Mouse (Mus musculus) stomach, postnatal 0 days (tissue): ENCODE measurements at regions not wholly inside any gene's neighbourhood (a gene's known extent, or its start where the extent isn't known, plus 50 kb on each side); places are given as distances from the start of the nearest gene placed in this dataset.

Experiments used
- ATAC-seq: fragments of 200-750 bp; cut with Nextera tagmentation; 2 replicates; pipeline ENCODE4 v1.8.0; 2017; ENCODE audit not compliant: low FRiP score, low TSS enrichment
- DNase-seq: peaks from one replicate; pipeline ENCODE4 v3.0.0-alpha.2; 2016; ENCODE audit warnings: low spot score
- H3K27ac ChIP-seq: fragments of 300-500 bp; sonication (generic); replicated peaks from 2 replicates; pipeline ENCODE4 v1.5.1; 2014; ENCODE audit warnings: mild to moderate bottlenecking, control low read depth
- H3K27me3 ChIP-seq: fragments of 300-500 bp; sonication (generic); 2 replicates; pipeline ENCODE4 v1.6.1; 2014; ENCODE audit warnings: low read length; ENCODE audit not compliant: control insufficient read depth, insufficient read depth
- H3K36me3 ChIP-seq: fragments of 300-500 bp; sonication (generic); 2 replicates; pipeline ENCODE4 v1.6.1; 2014; ENCODE audit warnings: low read length, mixed read lengths; ENCODE audit not compliant: control insufficient read depth, insufficient read depth
- H3K4me1 ChIP-seq: fragments of 300-500 bp; sonication (generic); replicated peaks from 2 replicates; pipeline ENCODE4 v1.6.1; 2014; ENCODE audit warnings: antibody characterized with exemption; ENCODE audit not compliant: control insufficient read depth, insufficient read depth
- H3K4me2 ChIP-seq: fragments of 300-500 bp; sonication (generic); replicated peaks from 2 replicates; pipeline ENCODE4 v1.6.1; 2014; ENCODE audit warnings: low read depth, mild to moderate bottlenecking, control low read depth, moderate library complexity
- H3K4me3 ChIP-seq: fragments of 300-500 bp; sonication (generic); 2 replicates; pipeline ENCODE4 v1.5.1; 2014; ENCODE audit warnings: low read depth, low read length, control low read depth
- H3K9ac ChIP-seq: fragments of 300-500 bp; sonication (generic); 2 replicates; pipeline ENCODE4 v1.6.1; 2014; ENCODE audit warnings: mild to moderate bottlenecking, low read length, control low read depth, mixed read lengths
- H3K9me3 ChIP-seq: fragments of 300-500 bp; sonication (generic); 2 replicates; pipeline ENCODE4 v1.6.1; 2016; ENCODE audit warnings: low read length; ENCODE audit not compliant: control insufficient read depth
- CTCF ChIP-seq: IDR thresholded peaks from 2 replicates; pipeline ENCODE4 v1.5.1; 2016; ENCODE audit warnings: antibody characterized with exemption, low read depth, mild to moderate bottlenecking, moderate library complexity
- EP300 ChIP-seq: optimal IDR thresholded peaks from 2 replicates; pipeline ENCODE3; 2016; ENCODE audit warnings: antibody characterized with exemption
- WGBS: fragments of 180-500 bp; shearing (Covaris S2); extraction: QIAGEN DNeasy Blood & Tissue Kit; methylation state at CpG from one replicate; pipeline ENCODE4 v1.1.7; 2014; 5-methylcytosine and 5-hydroxymethylcytosine counted together

DNA sequence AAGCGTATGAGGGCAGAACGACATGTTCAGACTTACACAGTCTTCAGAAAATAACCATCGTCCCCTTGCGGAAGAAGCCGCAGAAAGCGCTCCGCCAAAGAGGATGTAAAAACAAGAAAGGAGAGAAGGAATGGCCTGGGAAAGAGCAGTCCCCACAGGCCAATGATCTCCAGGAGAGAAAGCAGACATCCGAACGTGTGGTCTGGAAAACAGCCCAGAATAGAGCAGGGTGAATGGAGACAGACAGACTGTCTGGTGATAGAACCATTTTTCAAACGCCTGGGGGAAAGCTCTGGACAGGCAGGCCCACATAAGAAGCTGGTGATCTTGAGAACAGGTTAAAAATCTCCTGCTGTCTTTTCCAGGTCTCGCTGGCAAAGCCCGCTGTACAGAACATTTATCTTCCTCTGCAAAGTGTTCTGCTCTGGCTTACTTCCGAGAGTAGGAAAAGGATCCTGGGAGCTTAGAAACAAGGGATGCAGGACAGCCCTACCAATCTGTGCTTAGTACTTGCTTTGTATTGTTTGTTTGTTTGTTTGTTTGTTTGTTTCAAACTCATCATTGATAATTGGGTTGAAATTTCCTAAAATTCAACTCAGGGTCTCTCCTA, 82.7 kb upstream of the Ift57 start:
- DNase-seq (peak; percentile 16), ATAC-seq (no peak)
- 44% methylated on average over 13 of the region's 13 CpGs for WGBS
- Histone ChIP-seq H3K9ac (no peak overlapping the region), H3K27me3 (no peaks in the 10 kb centered on the region), H3K4me1 (no peaks in the 10 kb centered on the region), H3K4me2 (peak overlapping the region; percentile 36; the same call in 1 of the 2 replicates), H3K36me3 (no peaks in the 10 kb centered on the region), H3K9me3 (no peaks in the 10 kb centered on the region), H3K4me3 (no peak overlapping the region; the same call in 1 of the 2 replicates), H3K27ac (no peak overlapping the region)
- no peak for TF ChIP-seq EP300
- TF ChIP-seq CTCF: no peak; the same call in 1 of the 2 replicates

DNA sequence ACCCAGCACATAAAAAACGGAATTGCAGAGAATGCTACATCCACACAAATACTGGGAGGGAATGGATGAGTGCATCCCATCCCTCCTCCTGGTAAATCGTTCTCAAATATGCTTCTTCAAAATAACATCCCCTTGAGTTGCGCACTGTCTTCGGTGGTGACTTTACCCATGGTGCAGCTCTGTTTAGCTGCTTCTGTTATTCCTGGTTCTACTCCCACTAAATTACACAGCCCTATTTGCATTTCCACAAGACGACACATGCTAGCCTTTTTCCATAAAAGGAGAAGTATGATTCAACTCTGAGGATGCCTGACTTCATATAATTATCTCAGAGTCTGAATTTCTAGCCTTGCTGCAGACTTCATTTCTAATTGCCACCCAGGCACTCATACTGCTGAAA, 65.5 kb upstream of the Ift57 start:
- Histone ChIP-seq H3K9me3 (no peaks in the 10 kb centered on the region), H3K4me3 (no peak overlapping the region), H3K4me1 (no peaks in the 10 kb centered on the region), H3K27ac (no peak overlapping the region), H3K9ac (no peak overlapping the region), H3K4me2 (no peak overlapping the region), H3K36me3 (no peaks in the 10 kb centered on the region), H3K27me3 (no peaks in the 10 kb centered on the region)
- DNase-seq: no peak
- ATAC-seq: no peak
- TF ChIP-seq EP300 (no peak), CTCF (no peak)
- WGBS: 70% methylated on average over 5 of the region's 5 CpGs

DNA sequence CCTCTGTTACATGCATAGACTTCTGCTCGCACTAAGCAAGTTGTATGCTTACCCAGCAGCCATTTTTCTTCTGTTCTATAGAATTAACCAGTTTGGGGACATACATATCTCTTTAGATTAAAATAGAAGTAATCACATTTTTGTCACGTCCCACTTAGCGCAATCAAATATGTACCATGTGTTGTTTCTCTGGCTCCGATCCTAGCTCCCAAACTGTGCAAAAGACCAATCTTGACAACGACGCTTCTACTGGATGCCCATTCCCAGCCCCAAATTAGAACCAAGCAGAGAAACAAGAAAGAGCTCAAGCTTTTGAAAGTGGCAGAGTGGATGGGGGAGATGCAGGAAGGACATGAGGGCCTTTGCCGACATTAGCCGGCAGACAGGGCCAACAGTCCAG, 63.5 kb upstream of the Ift57 start:
- H3K27ac ChIP-seq: no peak overlapping the region
- no peak overlapping the region for H3K4me3 ChIP-seq
- DNase-seq (no peak), ATAC-seq (no peak)
- H3K9me3 ChIP-seq: no peaks in the 10 kb centered on the region
- WGBS: 93% methylated on average over 8 of the region's 8 CpGs
- TF ChIP-seq EP300 (no peak), CTCF (no peak)
- no peaks in the 10 kb centered on the region for H3K27me3 ChIP-seq
- no peak overlapping the region for H3K4me2 ChIP-seq
- H3K4me1 ChIP-seq: no peaks in the 10 kb centered on the region
- no peaks in the 10 kb centered on the region for H3K36me3 ChIP-seq
- H3K9ac ChIP-seq: no peak overlapping the region

DNA sequence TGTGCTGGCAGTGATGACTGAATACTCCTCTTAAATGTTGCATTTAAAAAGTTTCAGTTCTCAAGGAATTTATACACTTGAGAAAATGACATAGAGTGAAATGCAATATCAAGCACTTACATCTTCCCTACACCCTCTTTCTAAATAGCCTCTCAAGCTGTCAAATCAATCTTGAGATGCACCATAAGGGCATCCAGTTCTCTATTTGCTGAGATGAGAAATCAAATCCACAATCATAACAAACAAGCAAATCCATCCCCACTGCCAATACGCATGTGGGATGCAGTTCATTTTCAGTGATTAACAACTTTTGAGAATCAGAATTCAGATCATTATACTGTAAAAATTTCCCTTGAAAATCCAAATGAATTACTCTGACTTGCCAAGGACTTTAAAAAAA, 62.6 kb upstream of the Ift57 start:
- Histone ChIP-seq H3K9me3 (no peaks in the 10 kb centered on the region), H3K4me3 (no peak overlapping the region), H3K9ac (no peak overlapping the region), H3K4me2 (no peak overlapping the region), H3K36me3 (no peaks in the 10 kb centered on the region), H3K4me1 (no peaks in the 10 kb centered on the region), H3K27ac (no peak overlapping the region), H3K27me3 (no peaks in the 10 kb centered on the region)
- no peak for ATAC-seq
- TF ChIP-seq CTCF (no peak), EP300 (no peak)
- no peak for DNase-seq
- WGBS: 89% methylated on average over 1 of the region's 1 CpGs

DNA sequence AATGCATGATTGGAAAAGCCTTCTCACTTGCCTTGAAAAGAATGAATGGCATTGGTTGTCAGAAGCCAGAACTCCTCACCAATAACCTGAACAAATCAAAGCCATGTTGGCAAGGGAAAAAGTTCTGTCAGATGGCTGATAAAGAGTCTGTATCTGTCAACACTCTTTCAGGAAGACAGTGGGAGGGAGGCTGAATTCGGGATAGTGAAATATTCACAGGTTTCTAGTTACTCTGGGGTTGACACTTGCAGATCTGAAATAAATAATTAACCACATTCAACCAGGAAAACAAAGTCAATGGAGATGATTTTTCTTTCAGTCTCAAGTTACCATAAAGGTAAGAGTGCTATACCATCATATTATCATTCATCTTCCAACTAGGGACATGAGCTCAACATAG, 56.3 kb upstream of the Ift57 start:
- no peaks in the 10 kb centered on the region for H3K27me3 ChIP-seq
- no peak overlapping the region for H3K4me3 ChIP-seq
- 49% methylated on average over 1 of the region's 1 CpGs for WGBS
- DNase-seq (no peak), ATAC-seq (no peak)
- no peak overlapping the region for H3K9ac ChIP-seq
- no peak overlapping the region for H3K27ac ChIP-seq
- H3K4me2 ChIP-seq: no peak overlapping the region
- H3K4me1 ChIP-seq: no peaks in the 10 kb centered on the region
- TF ChIP-seq CTCF (no peak), EP300 (no peak)
- H3K9me3 ChIP-seq: no peaks in the 10 kb centered on the region
- no peaks in the 10 kb centered on the region for H3K36me3 ChIP-seq

DNA sequence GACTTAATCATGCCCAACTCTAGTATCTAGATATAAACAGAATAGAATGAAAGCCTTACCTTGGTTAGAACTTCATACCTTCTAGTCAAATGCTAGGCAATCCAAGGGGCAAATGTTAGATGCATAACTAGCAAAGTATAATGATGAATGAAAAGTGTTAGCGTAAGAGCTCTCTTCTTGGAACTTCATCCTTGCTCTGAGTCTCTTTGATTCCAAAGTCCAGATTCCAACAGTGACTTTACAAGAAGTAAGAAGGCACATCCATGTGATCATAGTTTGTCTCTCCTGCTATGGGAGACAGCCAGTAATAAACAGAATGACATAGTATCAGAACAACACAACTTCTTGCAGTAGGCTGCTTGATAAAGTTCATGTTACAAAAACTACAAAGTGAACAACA, 54.6 kb upstream of the Ift57 start:
- no peak overlapping the region for H3K4me2 ChIP-seq
- no peaks in the 10 kb centered on the region for H3K27me3 ChIP-seq
- TF ChIP-seq CTCF (no peak), EP300 (no peak)
- no peak for DNase-seq
- H3K27ac ChIP-seq: no peak overlapping the region
- no peak overlapping the region for H3K4me3 ChIP-seq
- WGBS: 95% methylated on average over 1 of the region's 1 CpGs
- no peaks in the 10 kb centered on the region for H3K4me1 ChIP-seq
- no peak for ATAC-seq
- no peaks in the 10 kb centered on the region for H3K9me3 ChIP-seq
- no peak overlapping the region for H3K9ac ChIP-seq
- H3K36me3 ChIP-seq: no peaks in the 10 kb centered on the region
